Mouse (Mus musculus): Measurements from ENCODE around the gene Ube2v1.

Ube2v1 gene

GRCm38 (mm10) chr2:167631591-167632448 is at the start of gene Ube2v1:
Gene Ube2v1 (minus strand): TSS chr2:167632095.
- DNase-seq (ENCODE audit: low spot score) = peak; percentile 93

GRCm38 (mm10) chr2:167680657-167681056 is 48.8 kb upstream of the Ube2v1 start:
- DNase-seq (ENCODE audit: low spot score) = peak; percentile 74

GRCm38 (mm10) chr2:167679902-167680430 is 48.1 kb upstream of the Ube2v1 start:
- DNase-seq (ENCODE audit: low spot score) = peak; percentile 84

- DNase-seq (ENCODE audit: low spot score) = no peak
Observed at GRCm38 (mm10) chr2:167678600-167678999, 46.7 kb upstream of the Ube2v1 start.

GRCm38 (mm10) chr2:167675120-167675909 is 43.4 kb upstream of the Ube2v1 start:
- DNase-seq (ENCODE audit: low spot score) = peak; percentile 57

GRCm38 (mm10) chr2:167672212-167672685 is 40.4 kb upstream of the Ube2v1 start:
- no peak for DNase-seq (ENCODE audit: low spot score)

- DNase-seq (ENCODE audit: low spot score) = no peak
Observed at GRCm38 (mm10) chr2:167671101-167671633, 39.3 kb upstream of the Ube2v1 start.

GRCm38 (mm10) chr2:167669398-167669797 is 37.5 kb upstream of the Ube2v1 start:
- DNase-seq (ENCODE audit: low spot score) = no peak

GRCm38 (mm10) chr2:167668426-167668825 is 36.5 kb upstream of the Ube2v1 start:
- no peak for DNase-seq (ENCODE audit: low spot score)

GRCm38 (mm10) chr2:167665972-167666713 is 34.2 kb upstream of the Ube2v1 start:
- DNase-seq (ENCODE audit: low spot score) = no peak

GRCm38 (mm10) chr2:167662713-167663112 is 30.8 kb upstream of the Ube2v1 start:
- no peak for DNase-seq (ENCODE audit: low spot score)

- peak; percentile 94 for DNase-seq (ENCODE audit: low spot score)
Observed at GRCm38 (mm10) chr2:167661270-167662203, 29.6 kb upstream of the Ube2v1 start, which contains the start of gene Gm20431. Gene Gm20431 (minus strand): TSS chr2:167661496.

- DNase-seq (ENCODE audit: low spot score) = peak; percentile 55
Observed at GRCm38 (mm10) chr2:167660611-167660971, 28.7 kb upstream of the Ube2v1 start.

- peak; percentile 22 for DNase-seq (ENCODE audit: low spot score)
Observed at GRCm38 (mm10) chr2:167659847-167660610, 28.1 kb upstream of the Ube2v1 start.

GRCm38 (mm10) chr2:167659177-167659846 is 27.4 kb upstream of the Ube2v1 start:
- peak; percentile 46 for DNase-seq (ENCODE audit: low spot score)

GRCm38 (mm10) chr2:167658712-167659111 is 26.8 kb upstream of the Ube2v1 start:
- no peak for DNase-seq (ENCODE audit: low spot score)

- no peak for DNase-seq (ENCODE audit: low spot score)
Observed at GRCm38 (mm10) chr2:167657973-167658372, 26.1 kb upstream of the Ube2v1 start.

- no peak for DNase-seq (ENCODE audit: low spot score)
Observed at GRCm38 (mm10) chr2:167656629-167657478, 25.0 kb upstream of the Ube2v1 start.
